Mouse (Mus musculus): Measurements from ENCODE around the gene Ip6k2. TPM values are rescaled to one million over a fixed set of nuclear protein-coding genes. Genes with fewer than 3 reads are reported as not detected.

The Ip6k2 gene
- polyA plus RNA-seq, 1 experiment = 45.5 TPM

DNA sequence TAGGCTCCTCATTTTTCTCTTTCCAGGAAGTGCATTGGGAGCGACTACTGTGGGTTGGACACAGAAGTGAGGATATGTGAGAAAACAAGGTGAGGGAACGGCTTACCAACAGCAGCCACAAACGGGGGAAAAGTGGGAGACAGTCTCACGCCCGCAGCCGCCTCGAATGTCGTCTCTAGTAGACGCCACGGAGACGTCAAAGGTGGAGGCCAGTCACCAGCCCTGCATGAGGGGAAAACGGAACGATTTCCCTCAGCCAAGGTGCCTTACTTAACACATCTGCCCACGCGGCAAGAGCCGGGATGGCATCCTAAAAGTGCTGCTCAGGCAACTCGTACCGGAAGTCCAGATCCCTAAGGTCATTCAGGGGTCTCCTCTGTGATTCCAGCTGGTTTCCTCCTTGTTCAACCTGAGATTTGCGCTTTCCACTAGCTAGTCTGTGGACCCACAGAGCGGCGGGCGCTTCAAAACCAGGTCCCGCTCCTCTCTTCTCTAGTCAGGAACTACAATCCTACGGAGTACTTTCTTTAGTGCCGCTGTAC lies 40.6 kb downstream of the Ip6k2 start:
- TF ChIP-seq POLR2AphosphoS2 (IDR thresholded peaks at IDR 0.05; ENCODE audit: insufficient read length, low read depth) (no peak), TCF12 (IDR thresholded peaks at IDR 0.05; ENCODE audit: insufficient read depth, poor library complexity, severe bottlenecking) (no peak), MYOD1 (IDR thresholded peaks at IDR 0.05; ENCODE audit: control insufficient read depth in 1 of 3, insufficient read length in 2 of 3, low read depth in 2 of 3) (no peak), USF1 (IDR thresholded peaks at IDR 0.05; ENCODE audit: low read depth) (no peak), POLR2A (IDR thresholded peaks at IDR 0.05; ENCODE audit: insufficient read length, low read depth) (no peak), TCF3 (IDR thresholded peaks at IDR 0.05; ENCODE audit: insufficient read length, low read depth) (no peak), E2F4 (IDR thresholded peaks at IDR 0.05; ENCODE audit: insufficient read depth) (no peak), MYOG (IDR thresholded peaks at IDR 0.05; ENCODE audit: control insufficient read depth in 1 of 3, insufficient read depth in 1 of 3, insufficient read length in 2 of 3, low read depth in 2 of 3) (no peak), MAX (IDR thresholded peaks at IDR 0.05; ENCODE audit: low read depth) (no peak), SRF (IDR thresholded peaks at IDR 0.05; ENCODE audit: control insufficient read depth, insufficient read length, low read depth) (no peak), CEBPB (IDR thresholded peaks at IDR 0.05; ENCODE audit: insufficient read depth, poor library complexity, severe bottlenecking) (no peak), REST (IDR thresholded peaks at IDR 0.05; ENCODE audit: insufficient read depth, insufficient read length) (no peak)
- H3ac ChIP-seq (ENCODE audit: control insufficient read depth, insufficient read length) = no peak overlapping the region
- H3K4me3 ChIP-seq = no peak overlapping the region
- H3K4me2 ChIP-seq (ENCODE audit: low read depth) = no peak overlapping the region
- no peaks in the 10 kb centered on the region for H3K36me3 ChIP-seq (ENCODE audit: control insufficient read depth, insufficient read depth)
- H3K79me2 ChIP-seq (ENCODE audit: control insufficient read depth, insufficient read depth) = no peaks in the 10 kb centered on the region
- peaks cover 62% of the 10 kb centered on the region for H3K27me3 ChIP-seq (ENCODE audit: control insufficient read depth, insufficient read depth, insufficient read length)

GRCm38 (mm10) chr9:108824755-108825413 lies 41.3 kb downstream of the Ip6k2 start:
- no peak overlapping the region for H3K4me2 ChIP-seq (ENCODE audit: low read depth)
- no peak overlapping the region for H3K4me3 ChIP-seq
- H3K79me2 ChIP-seq (ENCODE audit: control insufficient read depth, insufficient read depth) = no peaks in the 10 kb centered on the region
- TF ChIP-seq TCF12 (IDR thresholded peaks at IDR 0.05; ENCODE audit: insufficient read depth, poor library complexity, severe bottlenecking) (no peak), MAX (IDR thresholded peaks at IDR 0.05; ENCODE audit: low read depth) (no peak), E2F4 (IDR thresholded peaks at IDR 0.05; ENCODE audit: insufficient read depth) (no peak), CEBPB (IDR thresholded peaks at IDR 0.05; ENCODE audit: insufficient read depth, poor library complexity, severe bottlenecking) (no peak), POLR2A (IDR thresholded peaks at IDR 0.05; ENCODE audit: insufficient read length, low read depth) (no peak)
- H3K36me3 ChIP-seq (ENCODE audit: control insufficient read depth, insufficient read depth) = no peaks in the 10 kb centered on the region
- no peak overlapping the region for H3ac ChIP-seq (ENCODE audit: control insufficient read depth, insufficient read length)
- peaks cover 68% of the 10 kb centered on the region for H3K27me3 ChIP-seq (ENCODE audit: control insufficient read depth, insufficient read depth, insufficient read length)

DNA sequence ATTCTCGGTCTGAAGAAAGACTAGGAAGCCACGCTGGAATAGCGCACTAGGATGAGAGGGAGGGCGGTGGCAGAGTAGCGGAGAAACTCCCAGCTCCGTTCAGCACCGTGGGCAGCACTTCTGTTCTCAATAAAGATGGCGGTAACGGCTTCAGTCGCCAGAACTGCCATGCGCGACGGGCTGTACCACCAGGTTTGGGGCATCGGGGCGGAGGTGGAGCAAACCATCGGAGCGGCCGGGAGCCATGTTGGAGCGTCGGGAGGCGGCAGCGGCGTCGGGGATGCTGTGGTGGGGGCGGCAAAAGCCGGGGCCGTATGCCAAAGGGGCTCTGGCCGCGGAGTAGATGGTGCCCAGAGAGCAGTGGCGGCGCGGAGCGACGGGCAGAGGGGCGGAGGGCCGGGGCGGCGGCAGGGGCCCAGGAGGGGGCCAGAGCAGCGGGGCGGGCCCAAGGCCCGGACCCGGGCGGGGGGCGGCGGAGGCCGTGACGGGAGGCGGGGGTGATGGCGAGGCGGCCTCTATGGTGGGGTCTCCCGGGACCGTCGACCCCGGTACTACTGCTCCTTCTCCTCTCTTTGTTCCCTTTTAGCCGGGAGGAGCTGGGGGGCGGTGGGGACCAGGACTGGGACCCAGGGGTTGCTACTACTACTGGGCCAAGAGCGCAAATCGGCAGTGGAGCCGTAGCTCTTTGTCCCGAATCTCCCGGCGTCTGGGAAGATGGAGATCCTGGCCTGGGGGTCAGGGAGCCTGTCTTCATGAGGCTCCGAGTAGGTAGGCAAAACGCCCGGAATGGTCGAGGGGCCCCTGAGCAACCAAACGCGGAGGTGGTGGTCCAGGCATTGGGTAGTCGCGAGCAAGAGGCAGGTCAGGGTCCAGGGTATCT lies 42.5 kb downstream of the Ip6k2 start, which contains the start of gene Celsr3:
Gene Celsr3 (plus strand): TSS at position 501 of the 880 bp plus-strand sequence.
- Histone ChIP-seq H3K4me3 (no peak within 1 kb of the TSS), H3K27me3 (ENCODE audit: control insufficient read depth, insufficient read depth, insufficient read length) (peaks cover 69% of the 10 kb centered on the region), H3K79me2 (ENCODE audit: control insufficient read depth, insufficient read depth) (no peaks in the 10 kb centered on the region), H3K36me3 (ENCODE audit: control insufficient read depth, insufficient read depth) (no peaks in the 10 kb centered on the region), H3ac (ENCODE audit: control insufficient read depth, insufficient read length) (no peak within 1 kb of the TSS), H3K4me2 (ENCODE audit: low read depth) (peak within 1 kb of the TSS; percentile 65)
- TF ChIP-seq POLR2A (IDR thresholded peaks at IDR 0.05; ENCODE audit: insufficient read length, low read depth) = no peak
- no peak for TF ChIP-seq CEBPB (IDR thresholded peaks at IDR 0.05; ENCODE audit: insufficient read depth, poor library complexity, severe bottlenecking)
- no peak for TF ChIP-seq TCF3 (IDR thresholded peaks at IDR 0.05; ENCODE audit: insufficient read length, low read depth)
- TF ChIP-seq TCF12 (IDR thresholded peaks at IDR 0.05; ENCODE audit: insufficient read depth, poor library complexity, severe bottlenecking) = no peak
- peak; percentile 87 for TF ChIP-seq REST (IDR thresholded peaks at IDR 0.05; ENCODE audit: insufficient read depth, insufficient read length)

DNA sequence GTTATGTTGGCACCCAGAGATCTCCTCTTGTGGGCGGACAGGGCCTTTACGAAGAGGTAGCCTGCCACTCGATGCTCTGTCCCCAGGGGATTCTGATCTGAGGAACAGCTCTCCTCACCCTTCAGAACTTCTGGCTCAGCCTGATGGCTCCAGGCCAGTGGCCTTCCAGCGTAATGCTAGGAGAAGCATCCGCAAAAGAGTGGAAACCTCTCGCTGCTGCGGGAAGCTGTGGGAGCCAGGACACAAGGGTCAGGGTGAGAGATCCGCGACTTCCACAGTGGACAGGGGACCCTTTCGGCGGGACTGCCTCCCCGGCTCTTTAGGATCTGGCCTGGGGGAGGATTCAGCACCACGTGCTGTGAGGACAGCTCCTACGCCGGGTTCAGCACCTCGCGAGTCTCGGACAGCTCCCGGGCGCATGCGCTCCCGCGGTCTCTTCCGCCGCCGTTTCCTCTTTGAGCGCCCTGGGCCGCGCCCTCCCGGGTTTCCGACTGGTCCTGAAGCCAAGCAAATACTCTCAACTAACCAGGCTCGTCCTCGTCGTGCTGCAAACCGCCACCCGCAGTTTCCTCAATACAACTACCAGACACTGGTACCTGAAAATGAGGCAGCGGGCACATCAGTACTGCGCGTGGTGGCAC lies 43.2 kb downstream of the Ip6k2 start:
- H3K36me3 ChIP-seq (ENCODE audit: control insufficient read depth, insufficient read depth) = no peaks in the 10 kb centered on the region
- H3K4me2 ChIP-seq (ENCODE audit: low read depth) = peak overlapping the region; percentile 65
- H3ac ChIP-seq (ENCODE audit: control insufficient read depth, insufficient read length) = no peak overlapping the region
- peaks cover 76% of the 10 kb centered on the region for H3K27me3 ChIP-seq (ENCODE audit: control insufficient read depth, insufficient read depth, insufficient read length)
- no peaks in the 10 kb centered on the region for H3K79me2 ChIP-seq (ENCODE audit: control insufficient read depth, insufficient read depth)
- TF ChIP-seq REST (IDR thresholded peaks at IDR 0.05; ENCODE audit: insufficient read depth, insufficient read length) = peak; percentile 93
- no peak for TF ChIP-seq POLR2A (IDR thresholded peaks at IDR 0.05; ENCODE audit: insufficient read length, low read depth)
- no peak for TF ChIP-seq USF1 (IDR thresholded peaks at IDR 0.05; ENCODE audit: low read depth)
- peak; percentile 41 for TF ChIP-seq MAX (IDR thresholded peaks at IDR 0.05; ENCODE audit: low read depth)
- TF ChIP-seq TCF3 (IDR thresholded peaks at IDR 0.05; ENCODE audit: insufficient read length, low read depth) = peak; percentile 39
- no peak overlapping the region for H3K4me3 ChIP-seq
